Mouse (Mus musculus): ENCODE results near the gene Limch1.

The Limch1 gene

DNA sequence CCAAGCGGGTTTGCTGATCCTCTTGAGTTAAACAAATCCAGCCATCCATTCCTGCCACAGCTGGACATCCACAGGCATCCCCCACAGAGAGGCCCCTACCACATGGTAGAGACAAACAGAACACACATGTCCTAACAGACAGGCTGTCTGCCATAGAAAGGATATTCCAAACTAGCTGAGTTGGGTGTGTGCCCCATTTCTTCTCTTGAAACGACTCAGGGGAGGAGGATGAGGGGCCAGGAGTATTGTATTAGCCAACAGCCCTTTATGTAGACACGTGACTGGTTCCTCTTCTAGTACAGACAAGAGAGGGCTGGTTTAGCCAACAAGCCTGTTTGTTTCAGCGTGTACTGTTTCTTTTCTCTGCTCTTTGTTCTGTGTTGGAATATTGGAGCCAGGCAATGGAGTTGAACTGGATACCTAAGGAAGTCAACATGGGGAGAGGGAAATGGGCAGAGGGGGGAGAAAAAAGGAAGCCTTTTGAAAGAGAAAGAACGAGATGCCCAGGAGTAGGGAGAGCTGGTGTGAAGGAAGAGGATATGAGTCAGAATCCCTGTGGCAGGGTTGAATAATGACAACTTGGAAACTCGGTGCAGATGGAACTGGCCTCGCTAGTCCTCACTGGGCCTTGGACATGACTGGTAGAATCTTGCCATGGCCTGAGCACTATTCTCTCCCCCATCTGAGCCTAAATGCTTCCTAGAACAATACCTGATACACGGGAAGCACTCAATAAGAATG is 196.3 kb downstream of the Limch1 start:
- no peak for DNase-seq

GRCm38 (mm10) chr5:66942922-66943321 is 197.3 kb downstream of the Limch1 start:
- no peak for DNase-seq

DNA sequence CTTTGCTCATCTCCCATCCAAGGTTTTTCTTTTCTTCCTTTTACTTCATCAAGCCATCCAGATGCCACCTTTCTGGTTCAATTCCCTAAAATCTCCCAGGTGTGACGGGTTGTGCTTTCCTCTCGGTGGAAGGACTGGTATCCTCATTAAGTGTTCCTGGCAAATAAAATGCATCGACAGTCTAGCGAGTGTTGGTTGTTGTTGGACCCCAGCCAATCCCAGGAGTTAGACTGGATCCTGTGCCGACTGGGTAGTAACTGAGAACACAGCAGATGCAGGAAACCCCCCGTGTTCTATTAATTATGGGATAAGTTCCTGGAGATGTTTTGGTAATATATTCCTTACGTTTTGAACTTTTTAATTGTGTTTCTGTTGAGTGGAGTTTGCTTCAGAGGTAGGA is 197.9 kb downstream of the Limch1 start:
- no peak for DNase-seq

GRCm38 (mm10) chr5:66947958-66948357 is 202.3 kb downstream of the Limch1 start:
- no peak for DNase-seq

DNA sequence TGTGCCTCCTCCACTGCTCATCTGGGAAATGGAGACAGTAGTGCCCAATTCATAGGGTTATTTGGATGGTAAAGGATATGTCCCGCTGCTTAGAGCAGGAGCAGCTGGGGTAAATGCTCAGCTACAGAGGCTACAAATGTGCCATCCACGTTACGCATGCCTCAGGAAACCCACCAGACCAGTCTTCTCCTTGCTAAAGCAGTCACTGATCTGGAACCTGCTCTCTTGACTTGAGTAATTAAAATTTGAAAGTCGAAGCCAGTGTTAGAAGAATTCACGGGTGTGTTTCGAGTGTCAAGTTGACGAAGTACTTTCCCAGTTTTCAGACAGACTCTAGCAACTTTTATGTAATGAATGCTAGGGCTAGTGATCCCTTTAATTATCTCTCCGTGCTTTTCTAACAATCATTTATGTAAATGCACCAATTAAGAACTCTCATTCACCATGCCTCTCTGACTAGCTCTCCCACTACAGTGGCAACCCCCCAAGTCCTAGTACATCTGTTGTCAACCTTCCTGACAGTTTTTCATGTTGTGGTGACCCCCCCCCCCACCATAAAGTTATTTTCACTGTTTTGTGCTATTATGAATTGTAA is 203.6 kb downstream of the Limch1 start:
- no peak for DNase-seq

DNA sequence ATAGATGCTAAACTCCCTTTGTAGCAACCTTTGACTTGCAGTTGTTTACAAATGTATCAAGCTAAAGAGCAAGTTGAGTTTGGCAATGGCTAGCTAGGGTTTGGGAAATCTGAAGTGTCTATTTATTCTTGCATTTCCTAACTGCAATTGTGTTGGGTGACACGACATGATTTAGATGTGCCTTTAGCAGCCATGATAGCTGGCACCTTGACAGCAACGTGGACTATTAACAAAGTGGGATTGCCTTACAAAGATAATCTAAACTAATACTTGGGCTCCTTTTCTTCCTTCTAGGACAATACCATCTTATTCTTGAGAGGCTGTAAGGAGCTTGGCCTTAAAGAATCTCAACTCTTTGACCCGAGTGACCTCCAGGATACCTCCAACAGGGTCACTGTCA is 207.7 kb downstream of the Limch1 start:
- DNase-seq: no peak

- DNase-seq: no peak
Observed at GRCm38 (mm10) chr5:66953971-66954644, 208.5 kb downstream of the Limch1 start.

GRCm38 (mm10) chr5:66955245-66955644 is 209.6 kb downstream of the Limch1 start:
- no peak for DNase-seq

DNA sequence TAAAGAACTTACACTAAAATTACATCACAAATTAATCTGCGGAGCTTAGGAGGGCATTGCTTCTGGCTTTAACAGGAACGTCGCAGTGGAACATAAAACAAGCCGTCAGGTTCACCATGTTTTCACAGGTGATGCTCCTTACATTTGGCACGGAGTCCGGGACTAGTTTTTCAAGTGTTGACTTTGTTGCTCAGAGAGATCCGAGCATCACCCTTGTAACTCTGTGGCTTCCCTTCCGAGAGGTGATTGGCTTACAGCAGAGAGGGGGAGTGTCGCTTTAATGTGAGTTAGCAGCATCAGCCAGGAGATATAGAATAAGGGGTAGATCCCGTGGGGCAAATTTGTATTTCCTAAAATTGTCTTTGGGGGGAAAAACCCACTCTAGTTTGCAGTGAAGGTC is 212.0 kb downstream of the Limch1 start:
- DNase-seq: no peak

DNA sequence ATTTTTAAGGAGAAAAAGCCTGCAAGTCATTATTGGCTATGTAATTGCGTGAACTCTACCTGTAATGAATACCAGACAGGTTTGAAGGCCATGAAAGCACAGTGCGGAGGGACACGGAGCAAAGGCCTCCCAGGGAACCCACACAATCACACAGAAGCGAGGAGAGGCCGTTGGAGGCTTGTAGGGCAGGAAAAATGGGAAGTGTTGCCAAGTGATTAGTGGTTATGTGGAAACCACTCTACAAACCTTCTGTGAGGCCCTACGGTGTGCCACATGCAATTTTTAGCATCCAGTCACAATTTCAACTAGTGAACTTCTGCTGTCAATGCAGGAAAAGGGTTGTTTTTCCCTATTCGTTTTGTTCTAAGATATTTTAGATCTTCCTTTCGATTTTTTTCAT is 212.5 kb downstream of the Limch1 start:
- DNase-seq: no peak

- no peak for DNase-seq
Observed at GRCm38 (mm10) chr5:66959968-66960367, 214.3 kb downstream of the Limch1 start.

DNA sequence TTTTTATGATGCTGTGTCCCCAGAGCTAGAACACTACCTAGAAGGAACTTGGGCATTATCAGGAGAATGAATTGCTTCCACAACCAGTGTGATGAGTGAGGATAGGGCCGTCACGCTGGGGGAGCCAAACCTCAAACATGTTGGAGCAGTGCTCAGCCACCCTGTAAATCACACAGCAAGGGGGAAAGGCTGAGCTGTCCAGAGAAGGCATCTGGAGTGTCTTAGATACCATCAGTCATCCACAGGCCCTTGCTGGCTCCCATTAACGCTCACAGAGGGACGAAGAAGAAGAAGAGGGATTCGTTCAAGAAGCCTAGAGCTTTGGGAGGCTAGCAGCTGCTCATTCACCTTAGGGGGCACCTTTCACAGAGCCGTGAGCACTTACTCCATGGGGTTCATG is 219.8 kb downstream of the Limch1 start:
- DNase-seq: no peak

DNA sequence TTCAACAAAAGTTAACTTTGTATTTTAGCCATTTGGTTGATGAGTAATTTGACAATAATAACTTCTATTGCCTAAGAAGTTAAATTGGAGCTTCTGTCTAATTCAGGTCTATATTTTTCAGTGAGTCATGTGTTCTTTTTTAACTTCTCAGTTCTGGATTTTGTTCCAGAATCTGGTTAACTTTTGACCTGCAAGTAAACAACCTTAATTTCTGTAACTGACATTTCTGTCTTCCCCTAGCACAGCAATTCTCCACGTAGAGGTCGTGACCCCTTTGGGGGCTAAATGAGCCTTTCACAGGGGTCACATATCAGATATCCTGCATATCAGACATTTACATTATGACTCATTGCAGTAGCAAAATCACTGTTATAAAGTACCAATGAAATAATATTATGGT is 221.5 kb downstream of the Limch1 start:
- no peak for DNase-seq

GRCm38 (mm10) chr5:66967646-66968045 is 222.0 kb downstream of the Limch1 start:
- no peak for DNase-seq

DNA sequence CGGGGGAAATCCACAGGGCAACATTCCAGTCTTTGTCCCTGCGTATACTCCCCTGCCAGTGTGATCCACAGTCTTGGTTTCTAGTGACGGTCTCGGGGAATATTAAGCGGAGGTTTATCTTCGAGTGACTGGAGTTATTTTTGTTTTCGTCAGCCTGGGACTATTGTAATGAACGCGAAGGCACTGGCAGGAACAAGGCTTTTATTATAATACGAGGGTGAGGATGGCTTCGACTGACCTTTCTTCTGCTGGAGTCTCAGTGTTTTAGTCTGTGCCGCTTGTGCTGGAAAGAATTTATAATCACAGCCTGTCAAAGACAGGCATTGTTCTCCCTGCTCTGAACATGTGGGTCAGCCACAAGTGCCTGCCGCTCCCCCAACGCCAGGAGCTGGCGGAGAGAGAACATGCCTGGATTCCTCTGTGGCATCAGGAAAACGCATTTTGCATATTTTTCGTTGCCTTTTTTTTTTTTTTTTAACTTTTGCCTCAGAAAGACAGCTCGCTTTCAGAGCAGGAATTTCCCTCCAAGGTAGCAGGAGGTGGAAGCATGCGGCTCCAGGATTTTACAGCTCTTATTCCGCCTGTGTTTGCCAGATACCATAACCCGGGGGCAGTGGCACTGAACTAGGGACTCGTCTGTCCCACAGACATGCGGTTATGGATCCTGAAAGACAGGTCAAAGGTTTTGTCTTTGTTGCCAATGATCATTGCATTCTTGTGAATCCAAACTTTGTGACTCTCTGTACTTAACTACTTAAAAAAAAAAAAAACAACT is 222.6 kb downstream of the Limch1 start:
- no peak for DNase-seq

- DNase-seq: no peak
Observed at GRCm38 (mm10) chr5:66968925-66969711, 223.5 kb downstream of the Limch1 start.

DNA sequence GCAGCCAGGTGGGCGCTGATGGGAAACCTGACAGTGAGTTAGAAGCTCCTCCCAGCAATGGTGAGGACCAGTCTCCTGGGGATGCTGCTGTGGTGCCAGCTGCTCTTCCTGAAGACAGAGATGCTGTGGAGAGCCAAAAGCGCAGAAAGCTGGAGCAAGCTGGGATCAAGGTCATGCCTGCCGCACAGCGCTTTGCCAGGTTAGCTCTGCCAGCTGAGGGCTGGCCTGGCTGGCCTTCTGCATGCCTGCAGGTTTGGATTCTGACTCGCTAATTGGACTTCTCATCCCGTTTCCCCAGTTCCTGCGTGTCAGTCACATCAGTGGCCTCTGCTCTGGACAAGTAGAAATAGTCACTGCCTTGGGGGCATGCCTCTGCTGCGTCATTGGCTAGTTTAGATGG is 230.0 kb downstream of the Limch1 start:
- DNase-seq: no peak

DNA sequence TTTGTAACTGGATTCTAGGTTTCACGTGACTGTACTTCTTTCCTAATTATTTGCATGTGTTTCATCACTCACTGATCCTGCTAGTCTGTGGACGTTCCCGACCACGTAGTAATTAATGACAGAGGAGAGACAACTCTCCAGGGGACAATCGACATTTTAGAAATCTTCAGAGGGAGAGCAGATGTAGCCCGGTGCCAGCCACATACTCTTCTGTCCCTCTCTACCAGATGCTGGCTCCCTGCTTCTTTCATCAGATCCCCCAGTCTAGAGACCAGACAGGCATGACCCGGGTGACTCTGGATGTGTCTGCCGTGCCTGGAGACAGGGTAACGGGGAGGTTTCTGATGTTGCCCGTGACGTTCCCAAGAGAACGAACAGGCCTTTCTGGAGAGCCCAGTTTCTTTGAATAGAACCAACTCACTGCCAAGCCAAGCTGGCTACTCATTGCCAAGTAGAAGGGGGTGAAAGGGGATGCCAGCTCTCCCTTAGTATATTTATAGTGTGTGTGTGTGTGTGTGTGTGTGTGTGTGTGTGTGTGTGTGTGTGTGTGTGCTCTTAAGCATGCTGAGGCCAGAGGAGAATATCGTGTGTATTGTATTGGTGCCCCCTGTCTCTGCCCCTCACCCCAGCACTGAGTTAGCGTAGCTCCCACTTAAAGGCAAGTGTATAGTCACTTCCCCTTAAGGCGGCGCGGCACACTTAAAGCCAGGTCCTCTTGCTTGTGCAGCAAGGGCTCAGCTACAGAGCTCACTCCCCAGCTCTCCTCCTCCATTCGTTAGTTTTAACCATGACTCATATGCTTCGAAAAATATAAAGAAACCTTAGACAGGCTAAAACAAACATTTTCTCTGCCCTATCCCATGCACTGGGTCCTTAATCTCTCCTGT is 233.9 kb downstream of the Limch1 start:
- no peak for DNase-seq

DNA sequence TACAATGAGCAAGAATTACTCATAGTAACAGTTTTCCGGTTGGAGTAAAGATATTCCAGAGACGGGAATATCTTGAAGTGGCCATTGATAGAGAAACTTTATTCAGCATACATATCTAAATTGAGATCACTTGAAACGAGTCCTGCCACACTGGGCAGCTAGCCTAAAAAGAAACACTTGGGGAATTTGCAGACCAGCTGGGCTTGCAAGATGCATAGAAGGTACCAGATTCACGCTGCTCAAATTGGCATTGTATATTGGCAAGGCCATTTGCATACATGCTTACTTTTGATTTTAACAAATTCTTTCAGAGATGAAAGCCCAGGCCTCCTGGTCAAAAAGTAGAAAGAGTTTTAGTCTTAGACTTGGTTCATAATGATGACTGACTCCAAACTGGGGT is 235.2 kb downstream of the Limch1 start:
- no peak for DNase-seq

GRCm38 (mm10) chr5:66983104-66983503 is 237.5 kb downstream of the Limch1 start:
- no peak for DNase-seq

DNA sequence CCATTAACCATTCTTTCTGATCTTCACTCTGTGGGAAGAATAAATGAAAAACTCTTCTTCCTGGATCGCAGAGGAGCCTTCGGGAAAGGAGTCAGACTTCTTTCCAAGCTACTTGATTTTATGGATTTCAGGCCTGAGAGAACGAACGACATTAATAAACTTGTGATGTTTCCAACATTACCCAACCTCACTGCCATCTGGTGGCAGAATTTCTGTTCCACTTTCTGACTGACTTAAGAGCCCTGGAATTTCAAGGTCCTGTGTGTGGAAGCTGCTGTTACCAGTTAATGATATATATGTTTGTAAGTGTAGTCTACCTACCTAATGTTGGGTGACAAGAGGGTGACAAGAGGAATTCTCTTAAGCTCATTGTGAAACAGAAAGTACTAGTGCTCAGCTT is 243.3 kb downstream of the Limch1 start:
- DNase-seq: no peak

- no peak for DNase-seq
Observed at GRCm38 (mm10) chr5:66989531-66989930, 243.9 kb downstream of the Limch1 start.

Data from thymus, postnatal 25 days (tissue).